Mouse (Mus musculus): ENCODE measurements around the gene Tdrkh. TPM values are rescaled to one million over a fixed set of nuclear protein-coding genes. Genes with fewer than 3 reads are reported as not detected.

The Tdrkh gene
- polyA plus RNA-seq, 1 experiment from 2014 or later, result 45.2 TPM

DNA sequence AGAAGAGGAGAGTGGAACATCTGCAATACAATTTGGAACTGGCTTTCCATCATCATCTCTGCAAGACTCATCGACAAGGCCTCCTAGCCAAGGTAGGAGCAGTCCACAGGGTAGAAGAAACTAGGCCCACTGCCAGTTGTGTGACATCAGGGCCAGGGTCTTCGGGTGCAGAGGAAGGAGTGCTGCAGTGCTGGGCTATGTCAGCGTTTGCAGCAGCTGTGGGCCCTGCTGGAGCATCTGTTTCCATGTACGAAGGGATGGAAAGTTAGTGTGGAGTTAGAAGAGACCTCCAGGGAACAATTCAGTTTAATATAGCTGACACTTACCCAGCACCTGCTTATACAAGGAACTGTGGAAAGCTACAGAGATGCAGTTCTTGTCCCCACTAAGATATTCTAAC, 20.0 kb upstream of the Tdrkh start:
- no peak for DNase-seq (ENCODE audit: low spot score)
- Histone ChIP-seq H3K27ac (replicated peaks) (no peak overlapping the region), H3K9me3 (replicated peaks) (no peaks in the 10 kb centered on the region), H3K27me3 (ENCODE audit: low read depth, poor library complexity, severe bottlenecking) (peaks cover 18% of the 10 kb centered on the region), H3K36me3 (no peaks in the 10 kb centered on the region), H3K4me1 (no peaks in the 10 kb centered on the region), H3K4me3 (no peak overlapping the region)
- WGBS, result 74% methylated on average over 4 of the region's 4 CpGs

DNA sequence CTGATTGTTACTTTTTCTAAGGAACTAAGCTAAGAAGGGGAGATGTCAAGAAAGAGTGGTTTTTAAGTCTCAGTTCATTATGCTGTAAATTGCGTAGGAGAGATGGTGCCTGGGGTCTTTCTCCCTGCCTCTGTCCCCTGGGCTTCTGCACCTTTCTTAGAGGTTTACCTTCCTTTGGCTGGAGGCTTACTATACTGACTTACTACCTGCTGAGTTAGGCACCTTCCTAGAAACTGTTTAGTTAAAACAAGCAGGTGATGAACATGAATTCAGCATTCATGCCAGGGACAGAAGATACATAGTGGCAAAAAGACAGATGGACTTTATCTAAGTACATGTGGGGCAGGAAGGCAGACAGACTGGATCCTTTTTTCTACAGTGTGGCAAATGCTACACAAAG, 16.7 kb upstream of the Tdrkh start:
- H3K4me1 ChIP-seq, result peaks cover 20% of the 10 kb centered on the region
- H3K9me3 ChIP-seq (replicated peaks), result no peaks in the 10 kb centered on the region
- H3K4me3 ChIP-seq, result no peak overlapping the region
- DNase-seq (ENCODE audit: low spot score), result no peak
- H3K27ac ChIP-seq (replicated peaks), result no peak overlapping the region
- WGBS, result 76% methylated on average over 1 of the region's 1 CpGs
- H3K36me3 ChIP-seq, result no peaks in the 10 kb centered on the region
- peaks cover 51% of the 10 kb centered on the region for H3K27me3 ChIP-seq (ENCODE audit: low read depth, poor library complexity, severe bottlenecking)

DNA sequence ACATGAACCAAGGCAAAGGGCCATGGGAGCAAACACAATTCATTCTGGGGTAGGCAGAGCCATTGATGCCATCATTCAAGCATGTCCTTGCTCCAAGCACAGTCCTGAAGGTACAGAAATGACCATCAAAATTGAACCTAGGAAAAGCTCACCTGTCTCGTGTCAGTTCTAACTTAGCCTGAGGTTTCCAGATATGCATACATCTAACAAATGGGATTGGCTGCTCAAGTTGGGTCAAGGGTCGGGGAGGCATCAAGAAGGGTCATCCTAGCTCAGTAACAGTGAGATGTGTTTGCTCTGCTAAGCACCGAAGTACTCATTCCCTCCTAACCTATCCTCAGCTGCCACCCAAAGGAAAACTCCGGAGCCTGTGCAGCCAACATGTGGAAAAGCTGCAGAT, 16.2 kb upstream of the Tdrkh start:
- 88% methylated on average over 4 of the region's 4 CpGs for WGBS
- no peak for DNase-seq (ENCODE audit: low spot score)
- Histone ChIP-seq H3K4me3 (no peak overlapping the region), H3K36me3 (no peaks in the 10 kb centered on the region), H3K27me3 (ENCODE audit: low read depth, poor library complexity, severe bottlenecking) (peaks cover 56% of the 10 kb centered on the region), H3K9me3 (replicated peaks) (no peaks in the 10 kb centered on the region), H3K27ac (replicated peaks) (no peak overlapping the region), H3K4me1 (peaks cover 20% of the 10 kb centered on the region)

DNA sequence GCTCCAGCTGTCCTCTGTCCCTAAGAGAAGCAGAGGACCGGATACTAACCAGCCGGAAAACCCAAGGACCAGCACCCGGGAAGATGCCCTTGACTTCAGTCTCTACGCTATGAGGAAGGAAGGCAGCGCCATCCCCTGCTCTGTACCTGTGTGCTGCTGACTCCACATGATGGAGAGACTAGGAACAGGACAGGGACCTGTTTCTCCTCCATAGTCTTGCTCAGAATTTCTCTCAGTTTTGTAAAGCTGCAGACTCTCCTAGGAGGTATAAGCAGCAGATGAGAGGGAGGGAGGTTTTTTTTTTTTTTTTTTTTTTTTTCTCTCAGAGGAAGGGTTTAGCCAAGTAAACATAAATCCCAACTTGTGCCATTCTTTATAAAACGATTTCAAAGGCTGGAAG, 14.9 kb upstream of the Tdrkh start, which contains the start of gene Lingo4:
TSS of gene Lingo4 (plus strand) at position 301 of the 400 bp plus-strand sequence.
- Histone ChIP-seq H3K4me1 (peaks cover 31% of the 10 kb centered on the region), H3K9me3 (replicated peaks) (no peaks in the 10 kb centered on the region), H3K36me3 (no peaks in the 10 kb centered on the region), H3K27me3 (ENCODE audit: low read depth, poor library complexity, severe bottlenecking) (peaks cover 70% of the 10 kb centered on the region), H3K27ac (replicated peaks) (peak within 1 kb of the TSS; percentile 78), H3K4me3 (peak within 1 kb of the TSS; percentile 56)
- no peak for DNase-seq (ENCODE audit: low spot score)
- 74% methylated on average over 6 of the region's 6 CpGs for WGBS

DNA sequence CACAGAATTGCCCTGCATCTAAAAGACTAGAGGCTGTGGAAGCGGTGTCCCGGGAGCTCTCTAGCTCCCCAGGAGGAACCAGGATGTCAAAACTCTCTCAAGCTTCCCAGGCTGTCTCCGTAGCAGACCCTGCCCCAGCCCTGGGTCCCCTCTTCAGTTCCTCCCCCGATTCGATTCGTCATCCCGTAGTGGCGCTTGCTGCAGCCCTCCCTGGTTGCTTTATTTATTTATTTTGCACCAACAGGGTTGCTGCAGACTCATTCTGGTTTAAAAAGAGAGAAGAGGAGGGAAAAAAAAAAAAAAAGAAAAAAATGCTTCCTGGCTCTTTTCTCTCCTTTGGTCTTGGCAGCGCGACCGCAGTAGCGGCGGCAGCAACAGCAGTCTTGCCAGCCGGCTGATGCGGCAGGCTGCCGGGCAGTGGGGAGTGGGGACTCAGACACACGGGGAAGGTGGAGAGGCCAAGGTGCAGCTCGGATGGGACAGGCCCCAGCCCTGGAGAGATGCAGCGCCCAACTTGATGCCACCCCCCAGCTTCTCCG, 14.1 kb upstream of the Tdrkh start:
- Histone ChIP-seq H3K27ac (replicated peaks) (peak overlapping the region; percentile 78), H3K4me1 (peaks cover 39% of the 10 kb centered on the region), H3K9me3 (replicated peaks) (no peaks in the 10 kb centered on the region), H3K4me3 (peak overlapping the region; percentile 56), H3K27me3 (ENCODE audit: low read depth, poor library complexity, severe bottlenecking) (peaks cover 78% of the 10 kb centered on the region), H3K36me3 (no peaks in the 10 kb centered on the region)
- DNase-seq (ENCODE audit: low spot score), result peak; percentile 47
- WGBS, result 2% methylated on average over 20 of the region's 20 CpGs

DNA sequence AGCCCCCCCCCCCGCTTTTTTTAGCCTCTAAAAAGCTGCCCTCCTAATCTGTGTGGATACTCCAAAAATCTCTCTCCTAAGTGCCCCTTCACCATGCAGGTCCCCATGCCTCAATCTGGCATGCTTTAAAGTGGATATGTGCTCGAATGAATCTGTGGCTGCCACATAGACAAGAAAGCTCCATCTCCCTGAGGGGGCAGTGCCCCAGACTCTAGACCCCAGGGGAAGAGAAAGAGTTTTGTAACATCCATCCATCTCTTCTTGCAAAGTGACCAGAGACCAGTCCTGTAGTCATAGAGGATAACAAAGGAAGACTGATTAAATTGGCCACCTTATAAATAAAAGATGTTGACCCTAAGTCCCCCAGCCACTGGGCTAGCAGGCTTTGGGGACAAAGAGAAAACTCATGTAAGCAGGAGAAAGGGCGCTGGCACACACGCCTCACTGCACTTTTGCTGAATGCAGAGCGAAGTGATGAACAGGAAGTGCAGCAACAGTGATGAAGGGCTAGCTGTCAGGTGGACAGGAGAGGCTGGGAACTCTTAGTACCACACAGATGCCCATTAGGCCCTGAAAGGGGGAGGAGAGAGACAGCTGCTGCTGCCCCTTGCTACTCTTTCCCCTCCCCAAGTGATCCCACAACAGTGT, 13.3 kb upstream of the Tdrkh start:
- Histone ChIP-seq H3K4me3 (peak overlapping the region; percentile 56), H3K9me3 (replicated peaks) (no peaks in the 10 kb centered on the region), H3K27me3 (ENCODE audit: low read depth, poor library complexity, severe bottlenecking) (peaks cover 83% of the 10 kb centered on the region), H3K36me3 (no peaks in the 10 kb centered on the region), H3K4me1 (peaks cover 47% of the 10 kb centered on the region), H3K27ac (replicated peaks) (peak overlapping the region; percentile 78)
- peak; percentile 56 for DNase-seq (ENCODE audit: low spot score)
- WGBS, result 19% methylated on average over 5 of the region's 5 CpGs

DNA sequence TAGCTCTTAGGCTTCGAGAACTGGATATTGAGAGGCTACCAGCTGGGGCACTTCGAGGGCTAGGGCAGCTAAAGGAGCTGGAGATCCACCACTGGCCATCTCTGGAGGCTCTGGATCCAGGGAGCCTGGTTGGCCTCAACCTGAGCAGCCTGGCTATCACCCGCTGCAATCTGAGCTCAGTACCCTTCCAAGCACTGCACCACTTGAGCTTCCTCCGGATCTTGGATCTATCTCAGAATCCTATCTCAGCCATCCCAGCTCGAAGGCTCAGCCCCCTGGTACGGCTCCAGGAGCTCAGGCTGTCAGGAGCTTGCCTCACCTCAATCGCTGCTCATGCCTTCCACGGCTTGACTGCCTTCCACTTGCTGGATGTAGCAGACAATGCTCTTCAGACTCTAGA, 10.6 kb upstream of the Tdrkh start:
- Histone ChIP-seq H3K4me1 (peaks cover 54% of the 10 kb centered on the region), H3K27me3 (ENCODE audit: low read depth, poor library complexity, severe bottlenecking) (peaks cover 72% of the 10 kb centered on the region), H3K27ac (replicated peaks) (no peak overlapping the region), H3K36me3 (no peaks in the 10 kb centered on the region), H3K9me3 (replicated peaks) (no peaks in the 10 kb centered on the region), H3K4me3 (no peak overlapping the region)
- 80% methylated on average over 8 of the region's 8 CpGs for WGBS
- DNase-seq (ENCODE audit: low spot score), result no peak

DNA sequence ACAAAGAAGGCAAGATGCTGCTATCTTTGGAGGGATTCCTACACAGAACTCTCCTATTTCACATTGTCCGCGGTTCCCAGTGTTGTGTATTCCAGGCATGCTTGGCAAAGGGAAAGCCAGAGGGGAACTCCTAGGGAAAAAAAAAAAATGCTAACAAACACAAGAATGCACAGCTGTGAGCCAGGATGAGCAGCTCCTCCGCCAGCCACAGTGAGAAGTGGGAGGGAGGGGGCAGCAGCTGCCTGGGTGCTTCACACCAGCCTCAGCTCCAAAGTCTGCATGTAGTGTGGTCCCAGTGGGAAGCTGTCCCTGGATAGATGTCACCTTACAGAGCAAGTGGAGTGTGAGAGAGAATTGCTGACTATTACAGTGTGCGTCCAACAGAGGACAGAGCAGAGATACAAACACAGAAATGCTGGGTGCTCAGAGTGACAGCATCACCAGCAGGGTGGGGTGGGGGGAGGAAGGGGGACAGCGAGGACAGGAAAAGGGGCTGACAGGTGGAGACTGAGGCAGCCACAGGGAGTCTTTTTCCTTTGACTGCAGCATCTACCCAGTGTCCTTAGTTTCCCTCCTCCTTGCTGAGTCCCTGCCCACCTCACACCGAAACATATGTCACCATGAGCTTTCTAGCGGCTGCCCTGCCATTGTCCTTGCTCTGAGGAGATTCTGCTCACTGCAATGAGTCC, 8.6 kb upstream of the Tdrkh start:
- H3K27ac ChIP-seq (replicated peaks), result no peak overlapping the region; the same call in 1 of the 2 replicates
- H3K27me3 ChIP-seq (ENCODE audit: low read depth, poor library complexity, severe bottlenecking), result peaks cover 51% of the 10 kb centered on the region
- no peaks in the 10 kb centered on the region for H3K9me3 ChIP-seq (replicated peaks)
- no peak for DNase-seq (ENCODE audit: low spot score)
- peaks cover 44% of the 10 kb centered on the region for H3K4me1 ChIP-seq
- H3K36me3 ChIP-seq, result no peaks in the 10 kb centered on the region
- no peak overlapping the region for H3K4me3 ChIP-seq
- WGBS, result 22% methylated on average over 7 of the region's 7 CpGs

DNA sequence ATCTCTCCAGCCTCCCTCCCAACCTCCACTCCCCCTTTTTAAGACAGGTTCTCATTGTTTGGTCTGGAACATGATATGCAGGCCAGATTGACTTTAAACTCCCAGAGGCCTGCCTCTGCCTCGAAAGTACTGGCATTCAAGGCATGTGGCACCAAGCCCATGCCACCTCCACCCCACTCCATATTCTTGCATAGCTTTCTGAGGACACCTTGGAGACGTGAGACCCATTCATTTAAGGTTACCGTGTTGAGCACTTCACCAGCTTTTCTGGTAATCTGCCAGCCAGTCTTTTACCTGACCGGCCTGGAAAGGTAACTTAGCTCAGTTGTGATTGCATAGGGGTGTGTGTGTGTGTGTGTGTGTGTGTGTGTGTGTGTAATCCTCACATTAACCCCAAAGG, 7.5 kb upstream of the Tdrkh start:
- WGBS, result 80% methylated on average over 4 of the region's 4 CpGs
- Histone ChIP-seq H3K4me1 (peaks cover 34% of the 10 kb centered on the region), H3K36me3 (no peaks in the 10 kb centered on the region; the same call in 1 of the 2 replicates), H3K27ac (replicated peaks) (no peak overlapping the region), H3K27me3 (ENCODE audit: low read depth, poor library complexity, severe bottlenecking) (peaks cover 41% of the 10 kb centered on the region), H3K4me3 (no peak overlapping the region), H3K9me3 (replicated peaks) (no peaks in the 10 kb centered on the region)
- DNase-seq (ENCODE audit: low spot score), result no peak

DNA sequence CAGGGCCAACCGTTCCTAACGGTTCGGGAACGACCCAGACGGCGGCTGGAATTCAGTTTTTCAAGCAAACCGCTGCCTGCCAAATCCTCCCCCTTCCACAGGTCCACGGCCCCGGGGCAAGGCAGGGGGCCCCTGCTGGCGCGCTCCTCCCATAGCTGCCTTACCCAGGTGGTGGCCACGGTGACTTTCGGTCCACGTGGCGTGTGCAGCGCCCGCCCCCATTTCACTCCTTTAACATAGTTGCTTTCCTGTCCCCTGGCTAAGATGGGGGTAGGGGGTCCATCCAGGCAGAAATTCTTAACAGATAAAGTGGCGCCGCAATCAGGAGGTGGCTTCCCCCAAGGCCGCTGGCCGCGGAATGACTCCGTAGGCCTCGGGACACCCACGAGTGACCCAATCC, 543 bp upstream of the Tdrkh start:
- peak overlapping the region; percentile 89 for H3K27ac ChIP-seq (replicated peaks)
- H3K27me3 ChIP-seq (ENCODE audit: low read depth, poor library complexity, severe bottlenecking), result no peaks in the 10 kb centered on the region
- peaks cover 2% of the 10 kb centered on the region; the same call in 1 of the 2 replicates for H3K36me3 ChIP-seq
- peak overlapping the region; percentile 67 for H3K4me3 ChIP-seq
- H3K9me3 ChIP-seq (replicated peaks), result no peaks in the 10 kb centered on the region
- DNase-seq (ENCODE audit: low spot score), result no peak
- peaks cover 21% of the 10 kb centered on the region for H3K4me1 ChIP-seq
- WGBS, result 10% methylated on average over 25 of the region's 25 CpGs

DNA sequence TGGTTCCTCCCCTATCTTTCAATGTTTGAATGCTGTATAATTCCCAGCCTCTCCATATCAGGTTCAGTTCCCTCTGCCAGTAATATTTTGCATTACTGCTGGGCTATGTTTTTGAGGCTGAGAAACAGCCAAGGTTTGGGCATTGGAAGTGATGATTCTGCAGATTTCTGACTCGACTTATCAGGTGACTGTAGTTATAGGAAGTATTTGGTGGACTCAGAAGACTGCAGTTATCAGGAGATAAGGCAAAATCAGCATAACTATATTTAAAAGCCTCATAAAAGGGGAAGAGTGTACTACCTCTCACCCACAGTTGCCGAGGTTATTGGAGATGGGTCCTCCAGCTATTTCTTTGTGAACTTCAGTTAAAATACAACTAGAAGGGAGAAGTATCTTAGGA, 17.9 kb downstream of the Tdrkh start:
- H3K4me1 ChIP-seq, result no peaks in the 10 kb centered on the region
- 84% methylated on average over 2 of the region's 2 CpGs for WGBS
- no peak for DNase-seq (ENCODE audit: low spot score)
- no peak overlapping the region for H3K4me3 ChIP-seq
- no peaks in the 10 kb centered on the region for H3K9me3 ChIP-seq (replicated peaks)
- H3K27me3 ChIP-seq (ENCODE audit: low read depth, poor library complexity, severe bottlenecking), result no peaks in the 10 kb centered on the region
- H3K36me3 ChIP-seq, result peaks cover 32% of the 10 kb centered on the region
- H3K27ac ChIP-seq (replicated peaks), result no peak overlapping the region

DNA sequence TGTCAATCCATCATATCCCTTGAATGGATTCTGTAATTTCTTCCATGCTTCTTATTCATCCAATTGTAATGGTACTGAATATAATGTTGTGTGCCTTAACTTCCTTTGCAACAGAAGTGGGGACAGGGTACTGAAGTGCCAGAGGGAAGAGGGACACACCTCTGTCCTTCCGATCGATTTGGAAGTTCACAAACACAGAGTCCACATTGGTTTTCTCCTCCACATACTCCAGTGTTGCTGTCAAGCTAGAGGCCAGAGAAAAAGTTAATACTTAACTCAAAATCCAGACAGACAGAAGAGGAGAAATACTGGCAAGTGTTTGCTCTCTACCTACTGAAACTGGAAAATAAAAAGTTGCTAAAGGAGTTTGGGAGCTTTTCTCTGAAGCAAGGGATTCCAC, 21.2 kb downstream of the Tdrkh start:
- 91% methylated on average over 2 of the region's 2 CpGs for WGBS
- no peaks in the 10 kb centered on the region for H3K9me3 ChIP-seq (replicated peaks)

DNA sequence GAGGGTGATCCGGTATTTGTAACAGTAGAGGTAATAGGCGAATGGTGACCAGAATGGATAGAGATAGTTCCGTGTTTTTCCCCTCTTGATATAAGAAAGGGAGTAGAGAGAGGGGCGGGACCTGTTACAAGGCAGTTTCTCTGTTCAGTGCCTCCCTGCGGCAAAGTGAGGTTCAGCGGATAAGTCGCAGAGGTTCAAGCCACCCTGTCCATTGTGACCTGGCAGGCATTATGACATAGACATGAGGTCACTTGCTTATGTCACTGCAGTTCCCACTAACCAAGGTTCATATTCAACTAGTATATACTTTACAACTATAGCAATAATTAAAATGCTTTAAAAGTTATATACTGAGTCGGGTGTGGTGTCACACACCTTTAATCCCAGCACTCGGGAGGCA, 23.3 kb downstream of the Tdrkh start:
- no peaks in the 10 kb centered on the region for H3K9me3 ChIP-seq (replicated peaks)
- no peak overlapping the region for H3K4me3 ChIP-seq
- H3K27me3 ChIP-seq (ENCODE audit: low read depth, poor library complexity, severe bottlenecking), result no peaks in the 10 kb centered on the region
- WGBS, result 80% methylated on average over 9 of the region's 9 CpGs
- no peak overlapping the region for H3K27ac ChIP-seq (replicated peaks)
- DNase-seq (ENCODE audit: low spot score), result no peak
- no peaks in the 10 kb centered on the region for H3K4me1 ChIP-seq
- H3K36me3 ChIP-seq, result no peaks in the 10 kb centered on the region

More for the DNA sequence above, 21.2 kb downstream of the Tdrkh start:
- Histone ChIP-seq H3K27ac (replicated peaks) (no peak overlapping the region), H3K4me1 (no peaks in the 10 kb centered on the region), H3K4me3 (no peak overlapping the region), H3K36me3 (peaks cover 10% of the 10 kb centered on the region), H3K27me3 (ENCODE audit: low read depth, poor library complexity, severe bottlenecking) (no peaks in the 10 kb centered on the region)
- DNase-seq (ENCODE audit: low spot score), result no peak

All from midbrain, embryonic 10.5 days (tissue).